Mouse (Mus musculus): ENCODE data around the gene Atp9a.
"Not testable (repeated sequence)": the region's sequence is repeated elsewhere in the genome, so short reads cannot be mapped to it uniquely, and the experiment has no call there.

Gene Atp9a

GRCm38 (mm10) chr2:168742059-168742627, at the start of gene Atp9a:
Gene Atp9a, minus strand, starts transcription at chr2:168742409.
- peak; percentile 80 for DNase-seq

GRCm38 (mm10) chr2:168791115-168791802, 49.0 kb upstream of the Atp9a start:
- no peak for DNase-seq

- no peak for DNase-seq
Measured at GRCm38 (mm10) chr2:168786174-168786573, 44.0 kb upstream of the Atp9a start.

- DNase-seq: no peak
Measured at GRCm38 (mm10) chr2:168780596-168780995, 38.4 kb upstream of the Atp9a start.

GRCm38 (mm10) chr2:168780024-168780423, 37.8 kb upstream of the Atp9a start:
- DNase-seq: no peak

GRCm38 (mm10) chr2:168777481-168777880, 35.3 kb upstream of the Atp9a start:
- DNase-seq: no peak

GRCm38 (mm10) chr2:168776238-168776637, 34.0 kb upstream of the Atp9a start:
- DNase-seq: no peak

- DNase-seq: no peak
Measured at GRCm38 (mm10) chr2:168769259-168769658, 27.1 kb upstream of the Atp9a start.

GRCm38 (mm10) chr2:168767582-168767981, 25.4 kb upstream of the Atp9a start, which contains the start of gene Sall4:
Gene Sall4, minus strand, starts transcription at chr2:168767943.
- DNase-seq: no peak

- DNase-seq: no peak
Measured at GRCm38 (mm10) chr2:168766538-168767361, 24.5 kb upstream of the Atp9a start.

GRCm38 (mm10) chr2:168765696-168766537, 23.7 kb upstream of the Atp9a start:
- no peak for DNase-seq

GRCm38 (mm10) chr2:168765065-168765681, 23.0 kb upstream of the Atp9a start:
- peak; percentile 73 for DNase-seq

GRCm38 (mm10) chr2:168764460-168764867, 22.3 kb upstream of the Atp9a start:
- DNase-seq: no peak

- DNase-seq: no peak
Measured at GRCm38 (mm10) chr2:168763785-168764184, 21.6 kb upstream of the Atp9a start.

- no peak for DNase-seq
Measured at GRCm38 (mm10) chr2:168762411-168762815, 20.2 kb upstream of the Atp9a start.

GRCm38 (mm10) chr2:168761954-168762353, 19.7 kb upstream of the Atp9a start:
- DNase-seq: no peak

GRCm38 (mm10) chr2:168761141-168761540, 18.9 kb upstream of the Atp9a start:
- no peak for DNase-seq

- DNase-seq: not testable (repeated sequence)
Measured at GRCm38 (mm10) chr2:168744406-168744805, 2.2 kb upstream of the Atp9a start.

GRCm38 (mm10) chr2:168742649-168743048, 440 bp upstream of the Atp9a start:
- DNase-seq: peak; percentile 78

GRCm38 (mm10) chr2:168741273-168742058, 743 bp downstream of the Atp9a start:
- DNase-seq: peak; percentile 86

GRCm38 (mm10) chr2:168740496-168740895, 1.7 kb downstream of the Atp9a start:
- no peak for DNase-seq

All from thymus, postnatal 14 days (tissue).